Mouse (Mus musculus): ENCODE data around the gene Ifna1.

The Ifna1 gene

GRCm38 (mm10) chr4:88872691-88873090 is 22.8 kb downstream of the Ifna1 start:
- DNase-seq (ENCODE audit: inconsistent ontology term): peak; percentile 20

DNA sequence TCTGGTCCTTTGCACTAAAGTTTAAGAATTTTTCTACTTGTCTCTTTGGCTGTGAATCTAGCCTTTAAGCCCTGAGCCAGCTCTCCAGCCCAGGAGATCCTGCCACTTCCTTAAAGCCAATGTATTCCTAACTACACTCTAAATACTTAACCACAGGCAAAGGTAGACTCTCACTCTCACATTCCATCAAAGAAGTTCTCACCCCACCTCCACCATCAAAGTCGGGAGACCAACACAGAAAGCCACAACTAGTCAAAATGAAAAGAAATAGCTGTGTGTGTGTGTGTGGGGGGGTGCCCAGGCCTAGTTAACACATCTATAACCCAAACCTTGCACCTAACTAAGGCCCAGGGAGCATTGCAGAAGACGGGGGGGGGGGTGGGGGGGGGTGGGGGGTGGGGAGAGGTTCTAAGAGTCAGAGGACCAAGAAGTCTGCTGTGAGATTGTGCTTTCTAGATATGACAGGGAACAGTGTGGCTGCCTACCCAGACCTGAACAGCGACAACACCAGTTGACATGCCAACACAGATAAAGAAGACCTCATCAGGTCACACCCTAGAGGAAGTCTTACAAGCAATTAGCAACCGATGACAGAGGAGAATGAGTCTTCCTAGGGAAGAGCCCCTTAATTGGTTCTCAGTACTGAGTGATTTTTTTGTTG is 25.7 kb downstream of the Ifna1 start:
- no peak for DNase-seq (ENCODE audit: inconsistent ontology term)

DNA sequence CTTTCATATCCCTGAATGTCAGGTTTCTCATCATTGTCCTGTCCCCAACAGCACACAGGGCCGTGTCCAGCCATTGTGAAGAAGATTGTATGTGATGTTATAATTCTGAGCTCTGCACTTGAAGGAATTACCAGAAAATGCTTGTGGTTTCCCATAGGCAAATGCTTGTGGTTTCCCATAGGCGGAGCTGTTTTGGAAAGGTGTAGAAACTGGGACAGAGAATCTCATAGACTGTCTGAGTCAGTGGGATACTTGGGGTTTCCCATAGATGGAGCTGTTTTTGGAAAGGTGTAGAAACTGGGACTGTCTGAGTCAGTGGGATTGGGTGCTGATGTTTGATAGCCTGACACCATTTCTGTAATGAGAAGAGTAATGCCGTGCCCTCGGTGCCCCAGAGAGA is 26.6 kb downstream of the Ifna1 start:
- DNase-seq (ENCODE audit: inconsistent ontology term): peak; percentile 14

DNA sequence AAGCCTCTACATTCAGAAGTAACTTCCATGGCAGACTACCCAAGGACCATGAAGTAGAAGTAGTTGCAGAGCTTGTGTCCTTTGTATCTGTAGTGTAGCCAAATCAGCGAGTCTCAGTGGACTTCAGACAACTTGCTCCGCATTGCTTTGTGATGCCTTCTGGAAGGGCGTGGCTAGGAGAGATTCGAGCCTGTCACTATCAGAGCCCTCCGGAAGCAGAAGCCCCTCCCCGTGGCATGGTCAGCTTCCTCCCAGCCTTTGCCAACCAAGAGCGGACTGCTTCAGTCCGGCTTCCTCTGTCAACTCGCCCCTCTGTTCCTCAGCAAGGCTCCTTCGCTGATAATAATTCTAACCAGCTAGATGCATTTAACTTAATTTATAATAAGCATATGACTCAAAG is 28.4 kb downstream of the Ifna1 start:
- DNase-seq (ENCODE audit: inconsistent ontology term): no peak

DNA sequence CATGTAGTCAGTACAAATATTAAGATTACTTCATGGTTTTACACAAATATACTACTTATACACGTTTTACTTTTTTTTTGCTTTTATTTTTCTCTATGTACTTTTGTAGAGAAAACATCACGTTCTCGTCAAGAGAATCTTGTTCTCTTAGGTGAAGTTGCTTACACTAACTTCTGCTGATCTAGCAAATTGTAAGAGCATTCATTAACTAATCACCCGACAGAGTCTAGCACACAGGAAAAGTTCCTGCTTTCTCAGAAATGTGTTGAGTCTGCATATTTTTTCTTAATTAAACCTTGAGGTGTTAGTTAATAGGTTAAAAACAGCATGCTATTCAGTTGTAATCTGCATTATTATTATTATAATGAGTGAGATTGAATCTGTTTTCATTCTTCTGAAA is 28.9 kb downstream of the Ifna1 start:
- DNase-seq (ENCODE audit: inconsistent ontology term): no peak

DNA sequence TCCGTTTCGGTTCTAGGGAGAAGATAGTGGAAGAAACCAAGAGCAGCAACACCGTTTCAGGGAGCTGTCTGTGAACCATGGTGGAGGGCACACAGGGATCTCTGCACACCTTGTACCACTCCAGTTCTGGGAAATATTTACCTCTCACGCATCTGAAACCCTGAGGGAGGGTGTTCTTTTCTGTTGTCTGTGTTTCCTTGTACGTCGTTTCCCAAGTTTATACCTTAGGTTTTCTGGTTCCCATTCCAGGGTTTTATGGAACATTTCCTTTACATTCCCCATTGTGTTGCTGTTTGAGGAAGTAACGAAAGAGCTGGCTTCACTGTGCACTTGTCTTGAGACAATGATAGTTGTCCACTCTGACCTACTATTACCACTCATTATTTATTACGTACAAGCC is 30.2 kb downstream of the Ifna1 start, which contains the start of gene Ifne:
Gene Ifne, minus strand, starts transcription at position 101 of the 400 bp plus-strand sequence.
- no peak for DNase-seq (ENCODE audit: inconsistent ontology term)

DNA sequence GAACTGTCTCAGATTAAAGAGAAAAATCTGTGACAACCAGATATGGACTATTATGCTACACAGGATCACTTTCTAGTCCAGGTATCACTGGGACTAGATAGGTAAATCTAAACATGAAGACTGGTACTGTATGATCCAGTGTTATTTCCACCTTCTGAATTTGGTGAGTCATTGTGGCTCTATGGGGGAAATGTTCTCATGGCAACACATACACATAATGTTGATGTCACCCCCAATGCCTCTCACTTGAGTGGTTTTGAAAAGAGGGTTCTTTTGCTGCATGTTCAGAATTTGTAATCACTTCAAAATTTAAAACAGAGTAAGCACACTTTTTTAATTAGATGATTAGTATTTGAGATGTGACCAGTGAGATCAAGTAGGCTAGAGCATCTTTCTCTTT is 38.3 kb downstream of the Ifna1 start:
- DNase-seq (ENCODE audit: inconsistent ontology term): peak; percentile 49

- DNase-seq (ENCODE audit: inconsistent ontology term): no peak
Observed at GRCm38 (mm10) chr4:88893201-88893754, 43.4 kb downstream of the Ifna1 start.

Data from Muller cell, postnatal 12 days (primary cell).